ENCODE assay signal across 8 mouse cellular contexts in the genomic region with DNA sequence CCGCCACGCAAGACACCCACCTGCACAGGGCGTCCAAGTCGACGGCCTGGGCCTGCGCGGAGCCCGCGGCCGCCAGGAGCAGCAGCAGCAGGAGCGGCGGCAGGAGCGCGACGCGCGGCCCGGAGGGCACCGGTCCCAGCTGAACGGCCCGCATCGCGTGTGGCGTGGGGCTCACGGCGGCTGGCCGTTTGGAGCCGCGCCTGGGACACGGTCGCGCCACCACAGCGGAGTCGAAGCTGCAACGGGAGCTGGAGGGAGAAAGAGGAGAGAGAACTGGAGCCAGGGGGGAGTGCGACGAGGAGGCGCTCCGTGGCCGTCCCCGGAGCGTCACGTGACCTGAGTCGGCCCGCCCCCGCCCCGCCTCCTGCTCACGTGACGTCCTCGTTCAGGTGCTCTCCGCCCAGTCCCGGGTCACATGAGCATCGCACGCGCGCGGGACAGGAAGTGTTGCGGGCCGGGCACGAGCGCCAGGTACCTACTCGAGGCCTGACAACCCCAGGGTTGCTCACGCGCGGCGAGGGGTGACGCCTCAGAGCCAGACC. TPM values are rescaled to one million over a fixed set of nuclear protein-coding genes. Genes with fewer than 3 reads are reported as not detected.
A peak's percentile ranks its signal among the peaks of the same experiment; 100 is the strongest.
DNase-seq lines count a peak whose midpoint lies in the region; ATAC-seq and TF ChIP-seq lines count a peak whose summit lies in the region.

Igf2r (minus strand) TSS at position 285 of the 542 bp plus-strand sequence.

- H3K27ac ChIP-seq in gastrocnemius, adult 2 months = peak within 1 kb of the TSS; percentile 91
- peak within 1 kb of the TSS; percentile 78; the same call in 1 of the 2 replicates for H3K27ac ChIP-seq in hindbrain, postnatal 0 days
- peak within 1 kb of the TSS; percentile 77 for H3K27ac ChIP-seq in left cerebral cortex, adult 2 months
- no peak within 1 kb of the TSS for H3K27ac ChIP-seq in macrophage

- peak within 1 kb of the TSS; percentile 85 for H3K4me3 ChIP-seq in gastrocnemius, adult 2 months
- peak within 1 kb of the TSS; percentile 86 for H3K4me3 ChIP-seq in hindbrain, postnatal 0 days (ENCODE audit: low read length)
- peak within 1 kb of the TSS; percentile 81 for H3K4me3 ChIP-seq in left cerebral cortex, adult 2 months
- peak within 1 kb of the TSS; percentile 34 for H3K4me3 ChIP-seq in macrophage (ENCODE audit: inconsistent target)

- 6% methylated on average over 64 of the region's 67 CpGs for WGBS in hindbrain, postnatal 0 days
- 38% methylated on average over 45 of the region's 67 CpGs for WGBS in macrophage (ENCODE audit: missing documents)

- H3K27me3 ChIP-seq in hindbrain, postnatal 0 days (ENCODE audit: insufficient read depth, low read length) = no peaks in the 10 kb centered on the region

- peak; percentile 95 for ATAC-seq in hindbrain, postnatal 0 days

- H3K79me2 ChIP-seq in macrophage (ENCODE audit: inconsistent target) = peaks cover 40% of the 10 kb centered on the region

- H3K4me1 ChIP-seq in hindbrain, postnatal 0 days (ENCODE audit: insufficient read depth, low read length) = 0 out of 2 replicates have a peak, but pooled peaks cover 9% of the 10 kb centered on the region

- peak; percentile 61 for DNase-seq in WW6 (ENCODE audit: low read depth, low spot score)
- DNase-seq in cerebellum, postnatal 4 days (ENCODE audit: low spot score in 2 of 2) = peak; percentile 71 to 84
- DNase-seq in gastrocnemius, adult 2 months = peak; percentile 88
- peak; percentile 94 for DNase-seq in hindbrain, postnatal 0 days (ENCODE audit: low spot score)
- peak; percentile 79 to 87 for DNase-seq in left cerebral cortex, adult 2 months (ENCODE audit: extremely low spot score in 1 of 2, low spot score in 2 of 2)
- peak; percentile 88 for DNase-seq in right cerebral cortex, adult 18-20 months
- DNase-seq in urinary bladder, postnatal 10 days (ENCODE audit: low spot score) = peak; percentile 38

- intact Hi-C loops in gastrocnemius, adult 2 months (cut with DNase I) = no loop called here
- intact Hi-C loops in left cerebral cortex, adult 2 months (cut with DNase I) = no loop called here

- H3K9ac ChIP-seq in hindbrain, postnatal 0 days (replicated peaks; ENCODE audit: low read length) = peak within 1 kb of the TSS; percentile 83

- no peaks in the 10 kb centered on the region for H3K36me3 ChIP-seq in hindbrain, postnatal 0 days (ENCODE audit: insufficient read depth, low read length)
- no peaks in the 10 kb centered on the region for H3K36me3 ChIP-seq in macrophage (ENCODE audit: inconsistent target)

- no peak for TF ChIP-seq CTCF in gastrocnemius, adult 2 months (IDR thresholded peaks at IDR 0.05)
- no peak for TF ChIP-seq CTCF in hindbrain, postnatal 0 days (IDR thresholded peaks at IDR 0.05; ENCODE audit: low read depth)
- TF ChIP-seq CTCF in left cerebral cortex, adult 2 months (IDR thresholded peaks at IDR 0.05) = no peak; the same call in 1 of the 2 replicates

- H3K9me3 ChIP-seq in hindbrain, postnatal 0 days (ENCODE audit: low read length) = no peaks in the 10 kb centered on the region

- peak within 1 kb of the TSS; percentile 88 for H3K4me2 ChIP-seq in hindbrain, postnatal 0 days (ENCODE audit: low read depth, low read length)

RNA-seq across cellular contexts. Expression of gene Igf2r, which starts in this region (rescaled TPM):
- total RNA-seq in gastrocnemius, adult 2 months (2021) = 10 to 100 TPM; 36.9 to 46.7 TPM
- total RNA-seq in hindbrain, postnatal 0 days (2014; rRNA removed) = 30.7 and 30.9 TPM in 2 replicates
- polyA plus RNA-seq in hindbrain, postnatal 0 days (2015; fragmentation: Nextera tagmentation; extraction: Ambion mirVana) = 4.2 and 4.7 TPM in 2 replicates
- total RNA-seq in left cerebral cortex, adult 2 months (2021) = 10 to 100 TPM; 29.1 to 29.3 TPM
- total RNA-seq in macrophage (2018; cell fraction: chromatin; rRNA removed) = 100 to 1,000 TPM in 9 of 26 experiments, 10 to 100 TPM in 17; 25.8 to 237 (median 74.8) TPM
- total RNA-seq in macrophage (2018; cell fraction: cytosol; rRNA removed) = 100 to 1,000 TPM in 2 of 26 experiments, 10 to 100 TPM in 24; 24.6 to 128 (median 57.7) TPM
- 100 to 1,000 TPM in 17 of 26 experiments, 10 to 100 TPM in 9; 57.0 to 215 (median 111) TPM for total RNA-seq in macrophage (2018; cell fraction: nucleus; rRNA removed)
- polyA plus RNA-seq in macrophage (2018) = 44.5 to 77.5 TPM (median 67.5 TPM) in 3 replicates

Comparison
In these comparisons a context has a peak if more than half of its experiments do, and no peak if none do; other contexts are left out.
1. DNase-seq: peak in every context shown above with its lines; median percentile 94 in hindbrain, postnatal 0 days; 88 in gastrocnemius, adult 2 months; 88 in right cerebral cortex, adult 18-20 months; 83 in left cerebral cortex, adult 2 months; 78 in cerebellum, postnatal 4 days; 61 in WW6; 38 in urinary bladder, postnatal 10 days.
2. H3K4me3 ChIP-seq: peak in every context shown above with its lines; median percentile 86 in hindbrain, postnatal 0 days; 85 in gastrocnemius, adult 2 months; 81 in left cerebral cortex, adult 2 months; 34 in macrophage.